Mouse (Mus musculus): ENCODE data around the gene Gabrr2. TPM values are rescaled to one million over a fixed set of nuclear protein-coding genes. Genes with fewer than 3 reads are reported as not detected.
A peak's percentile ranks its signal among the peaks of the same experiment; 100 is the strongest.

Gabrr2 gene
- 0.84 and 1.6 TPM in 2 replicates for polyA plus RNA-seq (2015; fragmentation: Nextera tagmentation; extraction: Ambion mirVana)

GRCm38 (mm10) chr4:33062981-33063380 is at the start of gene Gabrr2:
Gabrr2 (plus strand) TSS chr4:33062999.
- no peak for DNase-seq (ENCODE audit: low spot score)

GRCm38 (mm10) chr4:33018361-33018999 is 44.3 kb upstream of the Gabrr2 start:
- peak; percentile 90 for DNase-seq (ENCODE audit: low spot score)

- DNase-seq (ENCODE audit: low spot score) = no peak
Observed at GRCm38 (mm10) chr4:33024420-33024819, 38.4 kb upstream of the Gabrr2 start.

- DNase-seq (ENCODE audit: low spot score) = no peak
Observed at GRCm38 (mm10) chr4:33029104-33029503, 33.7 kb upstream of the Gabrr2 start.

GRCm38 (mm10) chr4:33030264-33031194 is 32.3 kb upstream of the Gabrr2 start:
- no peak for DNase-seq (ENCODE audit: low spot score)

- DNase-seq (ENCODE audit: low spot score) = peak; percentile 84
Observed at GRCm38 (mm10) chr4:33031195-33031960, 31.4 kb upstream of the Gabrr2 start, which contains the start of gene Ube2j1. Ube2j1 (plus strand) TSS chr4:33031416.

- DNase-seq (ENCODE audit: low spot score) = no peak
Observed at GRCm38 (mm10) chr4:33032045-33032444, 30.8 kb upstream of the Gabrr2 start.

- DNase-seq (ENCODE audit: low spot score) = no peak
Observed at GRCm38 (mm10) chr4:33033515-33033914, 29.3 kb upstream of the Gabrr2 start.

- DNase-seq (ENCODE audit: low spot score) = no peak
Observed at GRCm38 (mm10) chr4:33039826-33040225, 23.0 kb upstream of the Gabrr2 start.

- no peak for DNase-seq (ENCODE audit: low spot score)
Observed at GRCm38 (mm10) chr4:33049601-33050000, 13.2 kb upstream of the Gabrr2 start.

GRCm38 (mm10) chr4:33052055-33052454 is 10.7 kb upstream of the Gabrr2 start:
- no peak for DNase-seq (ENCODE audit: low spot score)

- no peak for DNase-seq (ENCODE audit: low spot score)
Observed at GRCm38 (mm10) chr4:33052650-33053049, 10.1 kb upstream of the Gabrr2 start.

GRCm38 (mm10) chr4:33054426-33054825 is 8.4 kb upstream of the Gabrr2 start:
- no peak for DNase-seq (ENCODE audit: low spot score)

GRCm38 (mm10) chr4:33056317-33056716 is 6.5 kb upstream of the Gabrr2 start:
- DNase-seq (ENCODE audit: low spot score) = no peak

GRCm38 (mm10) chr4:33057890-33058687 is 4.7 kb upstream of the Gabrr2 start:
- no peak for DNase-seq (ENCODE audit: low spot score)

- DNase-seq (ENCODE audit: low spot score) = no peak
Observed at GRCm38 (mm10) chr4:33061158-33061557, 1.6 kb upstream of the Gabrr2 start.

GRCm38 (mm10) chr4:33064986-33065385 is 2.2 kb downstream of the Gabrr2 start:
- DNase-seq (ENCODE audit: low spot score) = no peak

- no peak for DNase-seq (ENCODE audit: low spot score)
Observed at GRCm38 (mm10) chr4:33066223-33066960, 3.6 kb downstream of the Gabrr2 start.

- DNase-seq (ENCODE audit: low spot score) = no peak
Observed at GRCm38 (mm10) chr4:33067331-33067730, 4.5 kb downstream of the Gabrr2 start.

- DNase-seq (ENCODE audit: low spot score) = no peak
Observed at GRCm38 (mm10) chr4:33067826-33068225, 5.0 kb downstream of the Gabrr2 start.

All from thymus, postnatal 0 days (tissue).